Mouse (Mus musculus) MEL (cell line): ENCODE results near the gene Rapgef2. TPM values are rescaled to one million over a fixed set of nuclear protein-coding genes. Genes with fewer than 3 reads are reported as not detected.

ENCODE experiments used
- DNase-seq: peaks from one replicate; pipeline ENCODE4 v3.0.0; 2011; ENCODE audit warnings: low read depth, low spot score
- H3K27ac ChIP-seq: 2 replicates; pipeline ENCODE4 v1.5.1; 2012; ENCODE audit warnings: low read depth, mild to moderate bottlenecking, control low read depth, low read length, moderate library complexity; ENCODE audit not compliant: control insufficient read depth
- H3K27me3 ChIP-seq, 2 experiments: fragments of 150-350 bp in 1 of 2; sonication (generic) in 1 of 2; 2 replicates each; pipeline ENCODE4 v1.6.1; 2012; ENCODE audit warnings: low read length in 2 of 2, mild to moderate bottlenecking in 2 of 2, improper control_type of control experiment in 1 of 2, moderate library complexity in 1 of 2; ENCODE audit not compliant: insufficient read depth in 2 of 2, control insufficient read depth in 1 of 2
- H3K36me3 ChIP-seq, 2 experiments: 2 replicates each; pipeline ENCODE4 v1.6.1; 2012 to 2014; ENCODE audit warnings: low read length in 2 of 2, improper control_type of control experiment in 1 of 2, inconsistent platforms in 1 of 2, mild to moderate bottlenecking in 1 of 2; ENCODE audit not compliant: insufficient read depth in 2 of 2, control insufficient read depth in 1 of 2
- H3K4me1 ChIP-seq, 2 experiments: fragments of 150-350 bp in 1 of 2; sonication (generic) in 1 of 2; 2 replicates each; pipeline ENCODE4 v1.6.1; 2012; ENCODE audit warnings: low read length in 2 of 2, improper control_type of control experiment in 1 of 2, mild to moderate bottlenecking in 1 of 2; ENCODE audit not compliant: insufficient read depth in 2 of 2, control insufficient read depth in 1 of 2
- H3K4me3 ChIP-seq, 2 experiments: fragments of 150-350 bp in 1 of 2; sonication (generic) in 1 of 2; 2 replicates each; pipeline ENCODE4 v1.5.1; 2012; ENCODE audit warnings: low read depth in 2 of 2, low read length in 2 of 2, mild to moderate bottlenecking in 2 of 2, moderate library complexity in 2 of 2, control low read depth in 1 of 2, improper control_type of control experiment in 1 of 2; ENCODE audit not compliant: control insufficient read depth in 1 of 2, insufficient read depth in 1 of 2
- H3K79me2 ChIP-seq: 2 replicates; pipeline ENCODE4 v1.6.1; 2012; ENCODE audit warnings: mild to moderate bottlenecking, low read length, moderate library complexity; ENCODE audit not compliant: control insufficient read depth, poor library complexity, insufficient read depth
- H3K9ac ChIP-seq: 2 replicates; pipeline ENCODE4 v1.6.1; 2012; ENCODE audit warnings: low read depth, mild to moderate bottlenecking, control low read depth, low read length, moderate library complexity; ENCODE audit not compliant: control insufficient read depth, poor library complexity, severe bottlenecking
- H3K9me3 ChIP-seq: fragments of 150-350 bp; sonication (generic); replicated peaks from 2 replicates; pipeline ENCODE4 v1.6.1; 2012; ENCODE audit warnings: mild to moderate bottlenecking, low read length, improper control_type of control experiment, moderate library complexity; ENCODE audit not compliant: insufficient read depth
- CHD2 ChIP-seq: IDR thresholded peaks from 2 replicates; pipeline ENCODE4 v1.6.1; 2011; ENCODE audit warnings: low read length, improper control_type of control experiment
- E2F4 ChIP-seq: IDR thresholded peaks from 2 replicates; pipeline ENCODE4 v1.6.1; 2011; ENCODE audit warnings: low read depth, low read length, improper control_type of control experiment, borderline replicate concordance
- EP300 ChIP-seq, 2 experiments: IDR thresholded peaks; 2 replicates each; pipeline ENCODE4 v1.6.1; 2011; ENCODE audit warnings: improper control_type of control experiment in 2 of 2, low read length in 2 of 2, low read depth in 1 of 2, mild to moderate bottlenecking in 1 of 2
- GATA1 ChIP-seq: IDR thresholded peaks from 2 replicates; pipeline ENCODE4 v1.6.1; 2011; ENCODE audit warnings: low read depth, low read length, improper control_type of control experiment
- JUND ChIP-seq: IDR thresholded peaks from 2 replicates; pipeline ENCODE4 v1.6.1; 2011; ENCODE audit warnings: low read depth, mild to moderate bottlenecking, improper control_type of control experiment, low read length
- KAT2A ChIP-seq: conservative IDR thresholded peaks from 2 replicates; pipeline ENCODE4 v1.6.1; 2012; ENCODE audit warnings: low read depth, low read length, improper control_type of control experiment, inconsistent platforms
- MAFK ChIP-seq: IDR thresholded peaks from 2 replicates; pipeline ENCODE4 v1.6.1; 2011; ENCODE audit warnings: low read depth, mild to moderate bottlenecking, low read length, improper control_type of control experiment, borderline replicate concordance
- MAX ChIP-seq: IDR thresholded peaks from 2 replicates; pipeline ENCODE4 v1.6.1; 2011; ENCODE audit warnings: low read length, improper control_type of control experiment
- MXI1 ChIP-seq: IDR thresholded peaks from 2 replicates; pipeline ENCODE4 v1.6.1; 2011; ENCODE audit warnings: mild to moderate bottlenecking, low read depth, low read length, improper control_type of control experiment
- POLR2AphosphoS2 ChIP-seq: IDR thresholded peaks from 2 replicates; pipeline ENCODE4 v1.6.1; 2011; ENCODE audit warnings: low read length, improper control_type of control experiment
- POLR2AphosphoS5 ChIP-seq: IDR thresholded peaks from 2 replicates; pipeline ENCODE4 v1.6.1; 2012; ENCODE audit warnings: low read depth, borderline replicate concordance, mild to moderate bottlenecking, inconsistent platforms, low read length, moderate library complexity, mixed read lengths
- RCOR1 ChIP-seq: IDR thresholded peaks from 2 replicates; pipeline ENCODE4 v1.6.1; 2012; ENCODE audit warnings: low read depth, mild to moderate bottlenecking, inconsistent platforms, low read length, improper control_type of control experiment
- SMC3 ChIP-seq: IDR thresholded peaks from 2 replicates; pipeline ENCODE4 v1.6.1; 2011; ENCODE audit warnings: low read depth, low read length, improper control_type of control experiment
- TAL1 ChIP-seq: IDR thresholded peaks from 2 replicates; pipeline ENCODE4 v1.6.1; 2012; ENCODE audit warnings: mild to moderate bottlenecking, inconsistent platforms, low read length, moderate library complexity, mixed read lengths
- UBTF ChIP-seq: IDR thresholded peaks from 2 replicates; pipeline ENCODE4 v1.6.1; 2012; ENCODE audit warnings: low read depth, mild to moderate bottlenecking, inconsistent platforms, low read length, improper control_type of control experiment, moderate library complexity, borderline replicate concordance; ENCODE audit not compliant: insufficient read depth
- USF2 ChIP-seq, 2 experiments: IDR thresholded peaks; 2 replicates each; pipeline ENCODE4 v1.6.1; 2011 to 2012; ENCODE audit warnings: improper control_type of control experiment in 2 of 2, low read length in 2 of 2, borderline replicate concordance in 1 of 2, inconsistent platforms in 1 of 2, low read depth in 1 of 2, mild to moderate bottlenecking in 1 of 2; ENCODE audit not compliant: insufficient read depth in 1 of 2
- ZKSCAN1 ChIP-seq: IDR thresholded peaks from 2 replicates; pipeline ENCODE4 v1.6.1; 2012; ENCODE audit warnings: low read depth, mild to moderate bottlenecking, inconsistent platforms, low read length, improper control_type of control experiment, moderate library complexity
- ZNF384 ChIP-seq: IDR thresholded peaks from 2 replicates; pipeline ENCODE4 v1.6.1; 2012; ENCODE audit warnings: low read depth, mild to moderate bottlenecking, inconsistent platforms, low read length, improper control_type of control experiment
- polyA plus RNA-seq, 2 experiments: library from polyadenylated mRNA; stranded (reverse) in 1 of 2; unstranded in 1 of 2; fragments of >175 nt in 1 of 2; fragments of >200 nt in 1 of 2; gene quantifications; 2 replicates each; pipeline versions ENCODE4 v1.2.1 to v1.2.4; 2012; ENCODE audit warnings: low replicate concordance in 2 of 2, low read depth in 1 of 2; ENCODE audit not compliant: insufficient read length in 2 of 2, insufficient read depth in 1 of 2, missing spikeins in 1 of 2
- total RNA-seq: library from RNA; depleted of rRNA; stranded (reverse); fragments of 300-350 nt; gene quantifications from 2 replicates; pipeline ENCODE4 v1.2.3, GENCODE M21; 2012

Gene Rapgef2
- total and polyA plus RNA-seq, 3 experiments, result 4.2 to 4.6 TPM; not detected in 1

DNA sequence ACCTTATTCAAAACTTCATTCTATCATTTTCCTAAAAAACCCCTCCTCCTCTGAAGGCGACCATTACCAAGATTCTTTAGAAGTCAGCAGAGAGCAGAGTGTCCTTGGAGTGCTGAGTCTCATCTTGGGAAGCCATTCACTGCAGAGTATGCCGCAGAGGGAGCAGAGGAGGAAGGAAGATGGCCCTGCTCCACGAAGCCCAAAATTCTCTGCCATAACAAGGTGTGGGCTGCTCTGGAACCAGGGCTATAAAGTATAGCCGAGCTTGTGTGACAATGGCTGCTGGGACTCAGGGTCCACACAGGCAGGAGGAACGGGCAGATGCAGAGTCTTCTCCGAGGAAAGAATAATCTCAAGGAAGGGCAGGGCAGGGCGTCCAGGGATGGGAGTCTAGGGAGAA is 62.0 kb downstream of the Rapgef2 start:
- H3K9me3 ChIP-seq, result no peaks in the 10 kb centered on the region
- no peak overlapping the region for H3K27ac ChIP-seq
- H3K9ac ChIP-seq, result no peak overlapping the region
- peaks cover 12% of the 10 kb centered on the region in 2 experiments for H3K4me1 ChIP-seq
- DNase-seq, result no peak
- H3K36me3 ChIP-seq, result peaks cover 0 to 18% of the 10 kb centered on the region in 2 experiments; a peak in 2 of 4 replicates
- no peak overlapping the region for H3K4me3 ChIP-seq
- peaks cover 5% of the 10 kb centered on the region; the same call in 1 of the 2 replicates for H3K79me2 ChIP-seq
- H3K27me3 ChIP-seq, result no peaks in the 10 kb centered on the region
- TF ChIP-seq MXI1 (no peak), POLR2AphosphoS5 (no peak), POLR2AphosphoS2 (no peak), ZKSCAN1 (no peak), ZNF384 (no peak), SMC3 (no peak), GATA1 (no peak), JUND (no peak), MAX (no peak), USF2 (IDR thresholded peaks at IDR 0.05; ENCODE audit: borderline replicate concordance in 1 of 2, insufficient read depth in 1 of 2, low read depth in 1 of 2, low read length in 2 of 2) (no peak), RCOR1 (no peak), EP300 (IDR thresholded peaks at IDR 0.05; ENCODE audit: low read depth in 1 of 2, low read length in 2 of 2) (no peak), CHD2 (no peak)
- TF ChIP-seq, all 39 proteins: peak for 0

DNA sequence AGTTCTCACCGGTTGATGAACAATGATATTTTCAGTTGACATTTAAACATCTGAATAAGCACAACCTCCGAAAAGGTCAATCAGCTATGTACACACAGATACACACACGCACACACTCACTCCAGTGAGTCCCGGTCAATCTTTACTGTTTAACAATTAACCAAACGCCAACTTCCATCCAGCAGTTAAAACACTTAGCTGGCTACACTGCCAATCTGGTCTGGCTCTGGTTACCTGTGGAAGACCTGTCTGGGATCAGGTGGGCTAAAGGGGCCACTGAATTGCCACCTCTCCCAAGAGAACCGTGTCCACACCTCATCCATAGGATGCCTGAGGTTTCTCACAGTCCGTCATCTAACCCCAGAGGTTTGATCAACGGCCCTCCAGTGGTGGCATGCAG is 63.0 kb downstream of the Rapgef2 start:
- Histone ChIP-seq H3K27ac (no peak overlapping the region), H3K9ac (no peak overlapping the region), H3K4me3 (no peak overlapping the region), H3K4me1 (peaks cover 12% of the 10 kb centered on the region in 2 experiments), H3K79me2 (peaks cover 5% of the 10 kb centered on the region), H3K27me3 (no peaks in the 10 kb centered on the region), H3K9me3 (no peaks in the 10 kb centered on the region), H3K36me3 (peaks cover 0 to 15% of the 10 kb centered on the region in 2 experiments; a peak in 2 of 4 replicates)
- DNase-seq, result no peak
- TF ChIP-seq POLR2AphosphoS5 (no peak), KAT2A (no peak), MAFK (no peak), TAL1 (no peak), UBTF (no peak), MXI1 (no peak), E2F4 (no peak)
